Mouse (Mus musculus): ENCODE results near the gene Rapgef4. TPM values are rescaled to one million over a fixed set of nuclear protein-coding genes. Genes with fewer than 3 reads are reported as not detected.
A peak's percentile ranks its signal among the peaks of the same experiment; 100 is the strongest.

Rapgef4 gene
- polyA plus RNA-seq, 1 experiment from 2014 or later = 4.2 TPM

GRCm38 (mm10) chr2:72262814-72263480 is 281.9 kb downstream of the Rapgef4 start:
- H3K9me3 ChIP-seq = peaks cover 5% of the 10 kb centered on the region; the same call in 1 of the 2 replicates
- H3K36me3 ChIP-seq = no peaks in the 10 kb centered on the region
- no peak overlapping the region for H3K9ac ChIP-seq
- H3K27me3 ChIP-seq (replicated peaks) = no peaks in the 10 kb centered on the region
- H3K27ac ChIP-seq (replicated peaks) = no peak overlapping the region
- H3K4me3 ChIP-seq = no peak overlapping the region
- no peak overlapping the region for H3K4me2 ChIP-seq
- 69% methylated on average over 6 of the region's 6 CpGs for WGBS
- peaks cover 7% of the 10 kb centered on the region; the same call in 1 of the 2 replicates for H3K4me1 ChIP-seq
- no peak for ATAC-seq (ENCODE audit: extremely low read depth, insufficient number of reproducible peaks, low FRiP score, low TSS enrichment)

DNA sequence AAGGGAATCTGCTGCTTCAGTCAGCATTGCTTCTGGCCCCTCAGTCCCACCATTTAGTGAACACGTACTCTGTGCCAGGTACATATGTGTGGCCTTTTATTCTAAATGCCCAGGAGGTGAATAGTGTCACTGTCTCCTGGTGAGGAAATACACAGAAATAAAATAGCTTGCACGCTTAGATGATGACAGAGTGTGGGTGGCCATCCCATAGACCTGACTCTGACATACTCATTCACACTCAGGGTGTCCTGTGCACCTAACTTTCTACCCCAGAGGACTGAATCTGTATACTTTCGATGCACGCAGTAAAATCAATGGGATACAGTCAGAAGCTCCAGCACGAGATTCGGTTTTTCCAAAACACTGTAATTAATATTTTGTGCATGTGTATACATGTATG is 286.4 kb downstream of the Rapgef4 start:
- Histone ChIP-seq H3K27ac (replicated peaks) (no peak overlapping the region), H3K36me3 (no peaks in the 10 kb centered on the region), H3K4me1 (peaks cover 25% of the 10 kb centered on the region), H3K27me3 (replicated peaks) (no peaks in the 10 kb centered on the region), H3K4me2 (no peak overlapping the region), H3K4me3 (no peak overlapping the region), H3K9me3 (peaks cover 5% of the 10 kb centered on the region; the same call in 1 of the 2 replicates), H3K9ac (no peak overlapping the region)
- no peak for ATAC-seq (ENCODE audit: extremely low read depth, insufficient number of reproducible peaks, low FRiP score, low TSS enrichment)
- WGBS = 88% methylated on average over 6 of the region's 6 CpGs

DNA sequence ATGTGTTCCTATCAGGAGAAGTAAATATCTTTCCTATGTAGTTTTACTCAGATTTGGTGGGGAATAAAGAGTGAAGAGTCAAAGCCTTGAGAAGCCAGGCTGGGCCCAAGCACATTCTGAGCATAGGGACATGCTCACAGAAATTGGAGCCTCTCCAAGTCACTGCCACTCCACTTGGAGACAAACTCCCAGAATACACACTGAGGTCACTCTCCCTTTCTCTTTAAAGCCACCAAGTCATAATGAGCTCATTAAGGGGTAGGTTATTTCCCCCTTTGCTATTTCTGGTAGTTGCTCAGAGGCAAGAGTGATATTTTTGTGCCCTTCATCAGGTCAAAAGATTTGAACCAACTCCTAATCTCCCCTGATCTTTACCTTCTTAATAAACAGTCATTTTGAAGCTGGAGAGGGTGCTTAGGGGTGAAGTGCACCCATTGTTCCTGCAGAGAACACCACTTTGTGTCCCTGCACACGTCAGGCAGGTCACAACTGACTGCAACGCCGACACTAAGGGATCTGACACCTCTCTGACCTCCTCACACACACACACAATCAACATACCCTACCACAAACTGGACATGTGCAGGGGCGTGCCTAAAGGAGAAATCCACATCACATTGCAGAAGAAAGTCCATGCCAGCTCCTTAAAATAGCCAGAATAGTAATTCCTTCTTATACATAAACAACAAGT is 288.8 kb downstream of the Rapgef4 start:
- Histone ChIP-seq H3K27ac (replicated peaks) (peak overlapping the region; percentile 94), H3K4me1 (peaks cover 25% of the 10 kb centered on the region), H3K4me3 (no peak overlapping the region), H3K9ac (peak overlapping the region; percentile 50), H3K4me2 (peak overlapping the region; percentile 36), H3K27me3 (replicated peaks) (no peaks in the 10 kb centered on the region), H3K36me3 (no peaks in the 10 kb centered on the region), H3K9me3 (peaks cover 5% of the 10 kb centered on the region; the same call in 1 of the 2 replicates)
- ATAC-seq (ENCODE audit: extremely low read depth, insufficient number of reproducible peaks, low FRiP score, low TSS enrichment) = peak; percentile 54; the same call in 1 of the 2 replicates
- 40% methylated on average over 4 of the region's 4 CpGs for WGBS

DNA sequence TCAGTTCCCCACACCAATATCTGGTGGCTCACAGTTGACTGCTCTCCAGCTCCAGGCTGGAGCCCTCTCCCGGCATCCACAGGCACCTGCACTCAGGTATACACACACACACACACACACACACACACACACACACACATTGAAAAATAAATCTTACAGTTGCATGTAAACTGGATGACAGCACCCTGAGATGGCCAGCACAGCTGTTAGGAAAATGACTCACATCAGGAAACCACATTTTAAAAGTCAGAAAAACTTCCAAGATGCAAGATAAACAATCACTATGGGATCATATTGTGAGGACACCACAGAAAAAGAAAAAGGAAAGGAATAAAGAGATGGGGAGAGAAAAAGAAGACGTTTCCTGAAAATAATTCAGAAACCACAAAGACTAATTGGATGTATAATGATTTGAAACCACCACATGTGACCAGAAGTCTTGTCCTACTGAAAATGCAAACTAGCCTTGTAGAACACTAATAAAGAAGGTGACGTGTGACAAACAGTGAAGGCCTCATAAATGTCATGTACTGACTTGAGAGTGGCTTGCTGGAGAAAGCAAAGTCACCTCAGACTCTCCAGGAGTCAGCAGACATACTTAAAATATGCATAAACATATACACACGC is 297.3 kb downstream of the Rapgef4 start:
- ATAC-seq (ENCODE audit: extremely low read depth, insufficient number of reproducible peaks, low FRiP score, low TSS enrichment) = no peak
- 72% methylated on average over 4 of the region's 4 CpGs for WGBS
- Histone ChIP-seq H3K4me3 (no peak overlapping the region), H3K4me1 (peaks cover 7% of the 10 kb centered on the region), H3K36me3 (no peaks in the 10 kb centered on the region), H3K27me3 (replicated peaks) (no peaks in the 10 kb centered on the region), H3K9ac (no peak overlapping the region), H3K9me3 (no peaks in the 10 kb centered on the region), H3K4me2 (no peak overlapping the region), H3K27ac (replicated peaks) (no peak overlapping the region)

DNA sequence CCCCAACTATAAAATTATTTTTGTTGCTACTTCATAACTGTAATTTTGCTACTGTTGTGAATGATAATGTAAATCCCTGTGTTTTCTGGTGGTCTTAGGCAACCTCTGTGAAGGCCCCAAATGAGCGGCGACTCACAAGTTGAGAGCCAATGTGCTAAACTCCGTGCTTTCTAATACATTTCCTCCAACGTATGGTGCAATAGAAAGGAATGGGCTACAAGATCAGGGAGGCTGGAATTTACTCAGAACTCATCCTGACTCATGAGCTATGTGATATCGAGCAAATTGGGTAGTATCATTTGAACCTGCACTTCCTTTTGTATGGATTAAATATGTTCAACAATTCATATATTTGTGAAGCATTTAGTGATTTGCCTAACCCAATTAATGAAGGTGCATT is 299.5 kb downstream of the Rapgef4 start:
- no peaks in the 10 kb centered on the region for H3K36me3 ChIP-seq
- no peak overlapping the region for H3K9ac ChIP-seq
- no peak overlapping the region for H3K4me3 ChIP-seq
- peaks cover 23% of the 10 kb centered on the region for H3K4me1 ChIP-seq
- H3K9me3 ChIP-seq = no peaks in the 10 kb centered on the region
- H3K27ac ChIP-seq (replicated peaks) = no peak overlapping the region
- no peak for ATAC-seq (ENCODE audit: extremely low read depth, insufficient number of reproducible peaks, low FRiP score, low TSS enrichment)
- WGBS = 89% methylated on average over 5 of the region's 5 CpGs
- no peak overlapping the region for H3K4me2 ChIP-seq
- no peaks in the 10 kb centered on the region for H3K27me3 ChIP-seq (replicated peaks)

DNA sequence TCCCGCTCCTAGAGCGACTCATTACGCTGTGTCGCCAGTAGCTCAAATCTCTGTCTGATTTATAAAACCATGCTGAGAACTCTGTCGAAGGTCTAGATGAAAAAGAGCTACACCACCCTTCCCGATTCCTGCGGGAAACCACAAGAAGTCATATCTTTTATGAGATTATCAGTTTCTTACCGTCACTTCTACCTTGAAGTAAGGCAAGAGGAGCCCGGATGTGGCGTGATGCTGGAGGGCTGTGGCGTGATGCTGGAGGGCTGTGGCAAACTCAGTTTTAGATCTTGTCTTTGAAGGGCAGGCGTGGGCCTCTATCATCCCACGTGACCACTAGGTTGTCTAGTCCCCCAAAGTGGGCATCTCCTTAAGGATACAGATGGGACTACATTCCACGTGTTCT is 300.9 kb downstream of the Rapgef4 start:
- H3K9ac ChIP-seq = no peak overlapping the region
- no peaks in the 10 kb centered on the region for H3K36me3 ChIP-seq
- H3K4me2 ChIP-seq = no peak overlapping the region
- H3K27ac ChIP-seq (replicated peaks) = no peak overlapping the region
- no peaks in the 10 kb centered on the region for H3K27me3 ChIP-seq (replicated peaks)
- H3K4me3 ChIP-seq = no peak overlapping the region
- H3K4me1 ChIP-seq = peaks cover 23% of the 10 kb centered on the region
- 87% methylated on average over 14 of the region's 14 CpGs for WGBS
- ATAC-seq (ENCODE audit: extremely low read depth, insufficient number of reproducible peaks, low FRiP score, low TSS enrichment) = no peak
- H3K9me3 ChIP-seq = no peaks in the 10 kb centered on the region

DNA sequence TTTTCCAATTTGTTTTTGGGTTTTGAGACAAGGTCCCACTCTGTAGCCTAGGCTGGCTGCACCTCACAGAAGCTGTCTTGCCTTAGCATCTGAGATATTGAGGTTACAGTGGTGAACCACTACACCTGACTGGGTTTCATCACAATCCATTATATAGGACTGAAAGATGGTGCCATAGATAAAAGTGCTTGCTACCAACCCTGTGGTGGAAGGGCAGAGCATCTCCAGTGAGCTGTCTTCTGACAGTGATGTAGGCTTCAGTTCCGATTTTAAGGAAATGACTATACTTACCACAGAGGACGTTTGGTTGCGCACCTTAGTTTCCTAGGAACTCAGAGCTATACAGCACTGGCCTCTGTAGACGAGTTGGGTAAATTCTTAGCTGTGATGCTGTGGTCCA is 301.7 kb downstream of the Rapgef4 start:
- Histone ChIP-seq H3K4me1 (peaks cover 30% of the 10 kb centered on the region), H3K36me3 (no peaks in the 10 kb centered on the region), H3K9ac (no peak overlapping the region), H3K4me3 (no peak overlapping the region), H3K27me3 (replicated peaks) (no peaks in the 10 kb centered on the region), H3K27ac (replicated peaks) (peak overlapping the region; percentile 36; the same call in 1 of the 2 replicates), H3K9me3 (no peaks in the 10 kb centered on the region), H3K4me2 (no peak overlapping the region)
- no peak for ATAC-seq (ENCODE audit: extremely low read depth, insufficient number of reproducible peaks, low FRiP score, low TSS enrichment)
- WGBS = 64% methylated on average over 4 of the region's 4 CpGs

GRCm38 (mm10) chr2:72284689-72285088 is 303.6 kb downstream of the Rapgef4 start:
- no peaks in the 10 kb centered on the region for H3K9me3 ChIP-seq
- H3K4me1 ChIP-seq = peaks cover 47% of the 10 kb centered on the region
- peak overlapping the region; percentile 99 for H3K9ac ChIP-seq
- no peaks in the 10 kb centered on the region for H3K36me3 ChIP-seq
- no peak for ATAC-seq (ENCODE audit: extremely low read depth, insufficient number of reproducible peaks, low FRiP score, low TSS enrichment)
- peak overlapping the region; percentile 73 for H3K4me2 ChIP-seq
- peak overlapping the region; percentile 95; the same call in 1 of the 2 replicates for H3K4me3 ChIP-seq
- no peaks in the 10 kb centered on the region for H3K27me3 ChIP-seq (replicated peaks)
- peak overlapping the region; percentile 95 for H3K27ac ChIP-seq (replicated peaks)
- 37% methylated on average over 7 of the region's 7 CpGs for WGBS

DNA sequence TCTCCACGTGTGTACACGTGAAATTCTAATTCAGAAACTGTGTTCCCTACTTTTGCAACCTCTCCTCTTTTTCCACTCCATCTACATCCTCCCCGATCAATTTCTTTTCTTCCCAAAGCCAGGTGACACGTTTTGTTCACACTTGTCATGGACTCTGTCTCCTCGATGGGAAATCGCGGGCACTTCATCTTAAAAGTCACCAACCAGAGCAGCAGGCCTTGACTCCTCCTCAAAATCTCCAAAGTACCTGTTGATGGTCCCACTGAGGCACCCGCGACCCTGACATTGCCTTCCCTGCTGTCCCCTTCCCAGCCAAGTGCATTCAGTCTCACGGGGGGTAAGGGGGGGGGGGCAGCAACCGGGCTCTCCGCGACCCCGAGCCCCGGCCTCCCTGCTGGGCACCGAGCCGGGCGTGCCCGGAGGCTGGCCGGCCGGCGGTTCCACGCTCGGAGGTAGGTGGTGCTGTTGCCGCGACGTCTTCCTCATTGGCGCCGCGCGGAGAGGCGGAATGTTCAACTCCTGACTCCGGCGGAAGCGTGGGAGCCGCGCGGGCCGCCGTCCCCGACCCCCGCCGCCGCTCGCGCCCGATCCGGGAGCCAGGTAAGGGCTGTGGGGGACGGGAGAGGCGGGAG is 304.3 kb downstream of the Rapgef4 start, which contains the start of gene Map3k20:
TSS of gene Map3k20 (plus strand) at position 382 of the 632 bp plus-strand sequence.
- Histone ChIP-seq H3K27ac (replicated peaks) (peak within 1 kb of the TSS; percentile 95), H3K4me3 (peak within 1 kb of the TSS; percentile 95), H3K9me3 (no peaks in the 10 kb centered on the region), H3K9ac (peak within 1 kb of the TSS; percentile 99), H3K36me3 (no peaks in the 10 kb centered on the region), H3K27me3 (replicated peaks) (no peaks in the 10 kb centered on the region), H3K4me2 (peak within 1 kb of the TSS; percentile 73), H3K4me1 (peaks cover 54% of the 10 kb centered on the region)
- 2% methylated on average over 48 of the region's 50 CpGs for WGBS
- ATAC-seq (ENCODE audit: extremely low read depth, insufficient number of reproducible peaks, low FRiP score, low TSS enrichment) = peak; percentile 68

- peak overlapping the region; percentile 73 for H3K4me2 ChIP-seq
- peaks cover 56% of the 10 kb centered on the region for H3K4me1 ChIP-seq
- H3K9me3 ChIP-seq = no peaks in the 10 kb centered on the region
- H3K27me3 ChIP-seq (replicated peaks) = no peaks in the 10 kb centered on the region
- H3K9ac ChIP-seq = peak overlapping the region; percentile 99
- H3K4me3 ChIP-seq = peak overlapping the region; percentile 95
- 2% methylated on average over 49 of the region's 60 CpGs for WGBS
- no peaks in the 10 kb centered on the region for H3K36me3 ChIP-seq
- peak; percentile 23; the same call in 1 of the 2 replicates for ATAC-seq (ENCODE audit: extremely low read depth, insufficient number of reproducible peaks, low FRiP score, low TSS enrichment)
- H3K27ac ChIP-seq (replicated peaks) = peak overlapping the region; percentile 95
Observed at GRCm38 (mm10) chr2:72285888-72286661, 305.0 kb downstream of the Rapgef4 start.
